Mouse (Mus musculus): ENCODE data around the gene Ksr2.
"Not testable (repeated sequence)": the region's sequence is repeated elsewhere in the genome, so short reads cannot be mapped to it uniquely, and the experiment has no call there.

Ksr2 gene

DNA sequence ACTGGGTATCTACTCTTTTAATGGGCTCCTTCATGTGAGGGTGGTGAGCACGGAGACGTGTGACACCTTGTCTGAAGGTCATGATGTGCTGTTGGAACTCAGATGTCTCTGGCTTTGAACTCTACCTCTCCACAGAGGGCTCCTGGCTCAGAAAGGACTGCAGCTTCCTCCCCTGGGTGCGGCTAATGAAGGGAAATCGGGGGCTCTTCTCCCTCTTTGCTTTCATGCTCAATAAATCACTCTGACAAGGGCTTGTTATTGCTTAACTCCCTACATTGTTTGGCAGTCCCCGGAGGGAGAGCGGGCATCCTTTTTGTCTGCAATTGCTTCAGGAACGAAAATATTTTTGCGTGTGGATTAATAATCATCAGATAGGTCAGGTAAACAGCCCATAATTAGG is 127.9 kb downstream of the Ksr2 start:
- DNase-seq, result no peak

DNA sequence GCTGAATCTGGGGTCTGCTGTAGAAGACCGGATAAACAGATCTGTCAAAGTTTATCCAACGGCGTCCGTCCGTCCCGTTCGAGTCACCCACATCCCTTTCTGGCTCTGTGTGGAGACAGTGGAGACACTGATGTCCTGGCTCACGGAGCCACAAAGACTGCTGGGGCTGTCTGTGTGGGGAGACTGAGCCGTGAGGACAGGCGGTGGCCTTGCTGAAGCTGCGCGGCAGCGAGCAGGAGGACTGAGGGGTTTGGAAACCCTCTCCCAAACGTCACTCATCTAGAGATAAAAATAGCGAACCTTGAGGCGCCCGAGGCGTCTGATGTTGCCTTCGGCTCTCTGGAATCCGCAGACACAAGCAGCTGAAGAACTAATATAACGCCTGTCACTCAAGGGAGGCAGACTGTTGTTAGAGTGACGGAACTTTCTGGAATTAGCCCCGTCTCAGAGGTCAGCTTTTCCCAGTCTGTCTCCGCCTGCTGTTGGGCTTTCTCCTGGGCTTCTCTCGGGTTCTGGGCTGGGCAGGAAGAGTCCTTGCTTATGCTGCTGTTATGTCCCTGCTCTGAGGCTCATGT is 133.0 kb downstream of the Ksr2 start:
- DNase-seq, result no peak

DNA sequence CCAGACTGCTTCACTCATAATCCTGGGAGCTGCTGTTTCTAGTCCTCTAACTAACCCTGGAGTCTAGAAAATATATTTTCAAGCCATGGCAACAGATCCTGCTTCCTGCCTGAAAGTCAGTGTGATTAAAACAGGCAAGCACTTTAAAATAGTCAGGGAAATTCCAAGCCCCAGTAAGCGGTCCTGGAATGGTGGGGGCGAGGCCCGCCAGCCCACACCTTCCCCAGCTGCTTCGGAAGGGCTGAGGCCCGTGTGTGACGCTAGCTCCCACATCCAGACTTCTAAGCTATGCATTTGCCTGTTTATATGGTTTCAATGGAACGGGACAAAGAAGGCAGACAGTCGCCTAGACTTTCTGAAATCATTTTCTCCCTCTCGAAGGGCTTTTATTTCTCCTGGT is 137.2 kb downstream of the Ksr2 start:
- no peak for DNase-seq

DNA sequence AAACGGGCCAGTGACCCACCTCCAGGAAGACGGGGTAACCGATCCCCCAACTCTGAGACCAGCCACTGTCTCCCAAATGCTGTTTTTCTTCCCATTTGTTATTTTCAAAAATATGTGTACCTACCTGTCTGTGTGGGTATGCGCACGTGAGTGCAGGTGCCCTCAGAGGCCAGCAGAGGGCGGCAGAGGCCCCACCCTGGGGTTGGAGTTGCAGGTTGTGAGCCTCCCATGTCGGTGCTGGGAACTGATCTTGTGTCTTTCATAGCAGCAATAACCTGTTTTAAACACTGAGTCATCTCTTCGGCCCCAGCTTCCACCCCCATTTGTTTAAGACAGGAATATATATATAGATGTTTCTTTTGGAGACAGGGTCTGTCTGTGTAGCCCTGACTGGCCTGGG is 138.3 kb downstream of the Ksr2 start:
- DNase-seq, result no peak

DNA sequence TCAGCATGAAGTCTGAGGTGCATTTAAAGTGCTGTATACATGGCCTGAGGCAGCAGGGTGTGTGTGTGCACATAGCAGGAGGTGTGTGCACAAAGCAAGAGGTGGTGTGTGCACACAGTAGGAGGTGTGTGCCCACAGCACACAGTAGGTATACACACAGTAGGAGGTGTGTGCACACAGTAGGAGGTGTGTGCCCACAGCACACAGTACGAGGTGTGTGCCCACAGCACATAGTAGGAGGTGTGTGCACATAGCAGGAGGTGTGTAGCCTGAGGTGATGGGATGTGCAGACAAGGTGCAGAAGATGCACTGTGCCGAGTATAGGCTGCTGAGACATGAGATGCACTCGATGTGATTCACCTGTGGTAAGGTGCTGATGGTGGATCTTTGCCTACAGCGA is 140.7 kb downstream of the Ksr2 start:
- DNase-seq, result no peak

DNA sequence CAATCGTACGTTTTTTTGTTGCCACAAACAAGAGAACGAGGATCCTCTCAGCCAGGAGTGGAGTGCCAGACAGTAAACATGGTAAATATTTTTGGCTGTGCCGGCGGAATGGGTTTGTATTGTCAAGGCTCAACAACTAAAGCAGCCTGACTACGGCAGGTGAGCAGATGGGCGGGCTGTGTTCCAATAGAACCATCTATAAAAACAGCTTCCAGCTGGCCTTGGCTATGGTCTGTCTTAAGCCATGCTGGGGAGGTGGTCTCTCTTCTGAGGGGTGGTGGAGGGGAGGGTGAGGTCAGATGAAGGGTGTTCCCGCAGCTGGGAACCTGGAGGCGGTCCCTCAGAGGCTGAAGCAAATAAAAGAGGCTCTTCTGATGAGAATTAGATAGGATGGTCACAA is 142.8 kb downstream of the Ksr2 start:
- DNase-seq, result peak; percentile 81 to 84

DNA sequence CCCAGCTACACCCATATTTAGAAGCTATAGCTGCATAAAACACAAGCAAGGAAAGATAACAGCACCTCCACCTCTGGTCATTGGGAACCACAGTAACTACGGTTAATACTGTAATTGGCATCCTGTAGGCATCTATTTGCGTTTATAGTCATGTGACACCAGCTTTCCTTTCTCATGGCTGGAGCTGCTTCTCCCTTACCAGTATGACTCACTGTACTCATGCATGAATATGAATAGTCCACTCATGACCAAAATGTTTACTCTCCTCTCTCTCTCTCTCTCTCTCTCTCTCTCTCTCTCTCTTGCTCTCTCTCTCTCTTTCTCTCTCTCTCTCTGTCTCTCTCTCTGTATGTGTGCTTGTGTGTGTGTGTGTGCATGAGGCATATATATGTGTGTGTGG is 147.3 kb downstream of the Ksr2 start:
- no peak for DNase-seq

DNA sequence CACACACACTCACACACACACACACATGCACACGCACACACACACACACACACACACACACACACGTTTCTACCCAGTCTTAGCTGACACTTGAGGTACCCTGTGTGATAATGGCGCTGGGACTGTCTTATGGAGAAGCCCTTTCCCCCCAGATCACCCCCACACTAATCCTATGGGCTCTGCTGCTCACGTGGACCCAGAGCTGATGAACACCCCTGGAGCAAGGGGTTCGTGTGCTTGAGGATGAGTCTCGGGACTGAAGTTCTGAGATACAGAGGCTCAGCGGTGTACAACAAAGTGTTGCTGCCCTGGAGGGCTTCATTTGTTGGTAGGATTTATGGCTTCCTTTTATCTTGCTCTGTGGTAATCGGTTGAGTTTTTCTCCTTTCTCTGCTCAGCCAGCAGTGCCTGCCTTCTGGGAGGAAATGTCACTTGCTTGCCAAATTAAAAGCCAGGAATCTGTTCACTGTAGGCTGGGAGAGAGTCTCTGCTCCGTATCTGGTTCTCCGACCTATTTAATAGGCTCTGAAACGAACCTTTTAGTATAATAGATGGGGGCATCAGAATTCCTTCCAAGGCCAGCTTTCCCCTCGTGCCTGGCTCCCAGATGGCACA is 152.4 kb downstream of the Ksr2 start:
- no peak for DNase-seq

DNA sequence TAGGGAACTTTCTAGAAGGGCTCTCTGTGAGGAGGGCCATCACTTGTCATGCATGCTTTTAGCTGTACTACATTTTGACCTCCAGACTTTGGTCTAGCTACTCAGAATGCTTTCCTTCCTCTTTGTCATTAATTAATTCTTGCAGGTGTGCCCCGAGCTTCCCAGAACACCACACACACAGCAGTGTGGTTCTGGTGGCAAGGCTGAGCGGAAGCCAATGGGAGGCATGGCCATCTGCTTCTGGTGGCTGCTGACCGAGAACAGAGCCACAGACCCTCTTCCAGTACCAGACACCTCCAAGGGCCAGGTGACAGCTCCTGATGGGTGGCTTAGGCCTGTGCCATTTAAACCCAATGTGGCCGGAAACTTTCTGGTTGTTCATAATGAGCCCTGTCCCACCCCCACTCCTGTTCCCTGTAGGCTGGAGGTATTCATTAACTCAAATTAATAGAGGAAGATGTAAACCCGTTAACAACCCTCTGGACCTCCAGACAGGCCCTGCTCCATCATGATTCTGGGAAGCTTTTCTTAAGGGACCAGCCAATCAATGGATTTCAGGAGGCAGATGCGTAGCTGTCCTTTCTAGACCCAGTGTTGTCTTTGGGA is 155.5 kb downstream of the Ksr2 start:
- peak; percentile 82 to 86 for DNase-seq

DNA sequence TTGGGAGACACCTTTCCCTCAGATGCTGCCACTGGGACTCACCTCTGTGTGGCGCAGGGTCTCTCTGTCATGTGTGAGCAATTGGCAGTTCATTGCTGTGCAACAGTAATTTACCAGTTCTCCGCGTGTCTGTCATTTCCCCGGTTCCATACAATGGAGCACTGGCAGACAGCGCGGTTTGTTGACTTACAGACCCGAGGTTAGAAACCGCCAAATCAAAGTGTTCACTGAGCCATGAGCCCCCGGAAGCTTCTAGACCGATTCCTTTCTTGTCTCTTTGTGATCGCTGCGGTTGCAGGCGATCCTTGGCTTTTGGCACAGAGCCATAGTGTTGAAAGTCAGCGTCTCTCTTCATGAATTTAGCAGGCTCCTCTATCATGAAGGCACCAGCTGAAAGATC is 158.6 kb downstream of the Ksr2 start:
- no peak for DNase-seq

DNA sequence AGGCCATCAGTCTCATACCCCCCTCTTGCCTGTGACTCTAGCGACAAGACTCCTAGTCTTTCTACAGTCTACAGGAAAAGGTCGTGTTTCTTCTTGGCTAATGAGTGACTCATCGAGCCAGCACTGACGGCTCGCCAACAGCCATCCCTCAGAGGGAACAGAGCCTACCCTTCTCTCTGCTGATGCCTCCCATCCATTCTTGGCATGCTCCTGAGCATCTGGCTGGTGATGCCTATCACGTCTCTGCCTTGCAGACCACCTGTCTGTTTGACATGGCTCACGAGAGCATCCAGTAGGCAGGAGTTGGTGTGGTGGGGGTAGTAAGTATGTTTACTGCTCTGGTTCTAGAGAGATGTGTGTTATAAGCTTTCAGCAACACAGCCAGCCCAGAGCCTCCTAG is 161.1 kb downstream of the Ksr2 start:
- DNase-seq, result peak in 1 of 2 experiments; percentile 35

DNA sequence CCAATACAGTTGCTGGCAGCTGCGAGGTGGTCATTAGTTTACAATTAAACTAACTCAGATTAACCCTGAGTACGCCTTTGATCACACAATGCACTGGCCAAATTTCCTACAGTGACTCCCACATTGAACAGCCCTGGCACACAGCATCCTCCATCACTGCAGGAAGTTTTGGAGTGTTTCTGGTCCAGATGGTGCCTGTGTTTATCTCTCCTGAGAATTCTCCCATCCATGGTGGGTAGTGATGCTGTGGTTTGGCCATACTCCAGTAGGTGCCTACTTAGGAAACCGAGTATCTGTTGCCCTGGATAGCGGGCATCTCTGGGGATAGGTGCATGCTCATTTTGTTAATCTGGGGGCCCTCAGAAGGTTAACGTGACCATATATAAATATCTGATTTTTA is 163.8 kb downstream of the Ksr2 start:
- DNase-seq, result no peak

DNA sequence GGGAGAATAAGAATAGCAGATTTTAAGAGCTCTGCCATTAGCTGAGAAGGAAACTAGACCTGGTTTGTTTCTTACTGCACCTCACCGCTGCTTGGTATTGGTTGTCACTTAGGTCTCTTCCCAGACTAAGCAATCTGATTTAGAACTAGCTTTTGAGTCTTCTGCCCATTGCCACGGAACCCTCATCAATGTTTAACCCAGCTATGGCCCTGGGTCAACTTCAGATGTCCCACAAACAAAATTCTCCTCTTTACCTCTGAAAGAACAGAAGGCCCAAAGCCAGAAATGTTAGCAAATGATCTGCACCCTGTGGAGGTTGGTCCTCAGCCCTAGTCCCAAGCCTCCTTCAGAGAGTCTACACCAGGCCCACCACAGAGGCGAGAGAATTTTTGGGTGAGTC is 167.9 kb downstream of the Ksr2 start:
- no peak for DNase-seq

DNA sequence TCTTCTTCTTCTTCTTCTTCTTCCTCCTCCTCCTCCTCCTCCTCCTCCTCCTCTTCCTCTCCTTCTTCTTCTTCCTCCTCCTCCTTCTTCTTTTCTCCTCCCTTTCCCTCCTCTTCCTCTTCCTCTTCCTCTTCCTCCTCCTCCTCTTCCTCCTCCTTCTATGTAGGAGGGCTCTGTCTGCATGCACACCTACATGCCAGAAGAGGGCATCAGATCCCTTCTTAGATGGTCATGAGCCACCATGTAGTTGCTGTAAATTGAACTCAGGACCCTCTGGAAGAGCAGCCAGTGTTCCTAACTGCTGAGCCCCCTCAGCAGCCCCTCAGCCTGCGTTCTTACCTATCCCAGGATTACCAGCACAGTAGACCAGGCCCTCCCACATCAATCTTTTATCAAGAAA is 170.6 kb downstream of the Ksr2 start:
- no peak for DNase-seq

DNA sequence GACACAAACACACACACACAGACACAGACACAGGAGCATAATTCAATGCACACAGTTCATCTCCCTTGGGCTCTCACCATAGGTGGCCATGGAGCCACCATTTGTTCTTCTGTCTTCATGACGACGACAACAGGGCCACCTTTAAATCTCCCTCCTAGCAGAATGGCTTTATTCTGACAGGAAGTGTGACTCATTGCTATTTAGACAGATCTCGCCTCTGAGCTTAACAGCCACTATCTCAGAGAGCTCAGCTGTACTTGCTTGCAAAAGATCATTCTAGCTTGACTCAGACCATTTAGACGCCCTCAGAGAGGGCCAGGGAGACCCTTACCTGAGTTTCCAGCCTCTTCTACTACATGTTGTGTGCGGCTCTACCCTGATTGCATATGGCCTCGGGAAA is 175.5 kb downstream of the Ksr2 start:
- DNase-seq, result no peak

DNA sequence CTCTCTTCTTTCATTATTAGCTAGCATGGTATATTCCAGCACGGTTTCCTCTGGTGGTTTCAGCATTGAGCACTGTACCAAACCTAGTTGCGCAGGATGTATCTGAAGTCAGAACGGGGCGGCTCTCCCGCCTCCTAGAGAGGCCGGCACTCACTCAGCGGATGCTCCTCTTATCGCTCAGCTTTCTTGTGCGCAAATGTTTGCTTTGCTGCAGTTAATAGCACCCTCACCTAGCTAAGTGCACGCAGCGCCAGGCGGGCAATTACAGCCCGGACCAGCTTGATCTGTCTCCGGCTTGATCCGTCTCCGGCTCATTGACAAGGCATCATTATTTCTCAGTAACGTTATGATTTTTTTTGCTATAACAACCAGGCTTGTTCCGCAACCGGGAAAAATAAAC is 179.5 kb downstream of the Ksr2 start:
- DNase-seq, result no peak

DNA sequence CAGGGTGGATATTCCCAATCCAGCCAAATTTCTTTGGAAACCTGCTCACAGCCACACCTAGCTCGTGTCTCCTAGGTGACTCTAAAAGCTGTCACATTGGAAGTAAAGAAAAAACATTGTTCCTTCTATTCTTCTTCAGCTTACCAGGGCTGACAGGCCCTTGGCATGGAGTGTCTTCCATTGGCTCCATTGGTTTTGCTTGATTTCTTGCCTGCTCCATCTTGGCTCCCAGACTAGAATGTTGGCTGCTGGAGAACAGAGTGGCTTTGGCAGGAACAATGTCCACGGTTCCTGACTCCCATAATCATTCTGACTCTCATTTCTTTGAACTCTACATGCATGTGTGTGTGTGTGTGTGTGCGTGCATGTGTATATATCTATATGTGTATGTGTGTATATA is 183.0 kb downstream of the Ksr2 start:
- DNase-seq, result no peak

DNA sequence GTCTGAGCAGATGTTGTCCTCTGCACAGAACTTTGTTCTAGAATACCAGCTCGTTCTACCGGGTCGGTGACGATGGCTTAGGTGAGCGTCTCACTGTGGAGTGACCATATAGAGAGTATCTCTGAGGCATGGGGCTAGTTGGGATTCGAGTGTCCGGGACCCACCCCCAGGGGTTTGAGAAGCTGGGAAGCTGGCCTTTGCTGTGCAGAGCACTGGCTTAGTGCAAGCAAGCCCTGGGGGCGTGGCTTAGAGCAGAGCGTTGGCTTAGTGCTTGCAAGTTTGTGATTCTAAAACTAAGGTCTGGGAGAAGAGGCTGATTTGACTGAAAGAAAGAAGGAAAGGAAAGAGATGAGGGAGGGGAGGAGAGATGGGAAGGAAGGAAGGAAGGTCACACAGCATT is 188.2 kb downstream of the Ksr2 start:
- no peak for DNase-seq

DNA sequence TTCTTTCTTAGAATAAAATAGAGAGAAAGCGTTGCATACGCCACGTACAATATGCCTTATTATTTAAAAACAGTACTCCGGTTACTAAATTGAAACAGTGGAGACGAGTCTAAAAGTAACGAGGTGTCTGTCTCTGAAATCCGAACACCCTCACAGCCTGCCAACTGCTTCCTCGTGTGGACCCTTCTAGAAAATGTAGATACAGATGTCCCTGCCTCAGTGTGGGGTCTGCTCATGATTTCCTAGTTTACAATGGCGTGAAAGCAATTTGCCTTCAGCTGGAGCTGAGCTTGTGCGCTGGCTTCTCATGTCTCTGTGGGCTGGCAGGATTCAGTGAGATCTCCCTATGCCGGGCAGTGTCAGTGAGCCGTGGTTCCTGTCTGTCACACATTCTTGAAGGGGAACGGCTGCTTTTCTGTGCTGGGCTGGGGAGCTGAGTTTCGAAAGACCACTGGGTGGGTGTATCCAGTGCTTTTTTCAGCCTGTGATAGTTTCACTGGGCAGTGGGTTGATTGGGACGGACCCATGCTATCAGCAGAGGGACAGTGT is 194.0 kb downstream of the Ksr2 start:
- DNase-seq, result no peak

DNA sequence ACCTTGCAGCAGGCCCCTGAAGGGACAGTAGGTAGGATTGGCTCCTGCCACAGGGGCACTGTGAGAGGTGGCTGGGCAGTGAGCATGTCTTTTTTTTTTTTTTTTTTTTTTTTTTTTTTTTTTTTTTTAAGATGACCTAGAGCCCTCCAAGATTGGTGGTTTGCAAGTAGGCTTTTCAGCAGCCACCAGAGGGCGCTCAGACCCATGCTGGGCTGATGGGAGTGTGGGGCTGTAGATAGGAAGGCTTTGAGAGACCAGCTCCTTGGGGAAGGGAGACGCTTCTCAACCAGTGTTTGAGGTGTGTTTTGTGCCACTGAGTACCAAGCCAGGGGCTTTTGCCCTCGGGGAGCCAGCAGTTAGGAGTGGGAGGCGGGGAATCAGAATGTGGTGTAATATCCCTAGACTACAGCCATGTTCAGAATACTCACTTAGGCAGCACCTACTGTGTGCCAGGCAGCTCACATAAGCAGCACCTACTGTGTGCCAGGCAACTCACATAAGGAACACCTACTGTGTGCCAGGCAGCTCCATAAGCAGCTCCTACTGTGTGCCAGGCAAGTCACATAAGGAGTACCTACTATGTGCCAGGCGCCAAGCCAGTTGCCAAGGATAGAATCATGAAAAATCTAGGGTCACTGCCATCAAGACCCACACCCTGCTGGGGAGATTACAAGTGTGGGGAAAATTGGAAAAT is 200.7 kb downstream of the Ksr2 start:
- peak; percentile 59 to 70 for DNase-seq

DNA sequence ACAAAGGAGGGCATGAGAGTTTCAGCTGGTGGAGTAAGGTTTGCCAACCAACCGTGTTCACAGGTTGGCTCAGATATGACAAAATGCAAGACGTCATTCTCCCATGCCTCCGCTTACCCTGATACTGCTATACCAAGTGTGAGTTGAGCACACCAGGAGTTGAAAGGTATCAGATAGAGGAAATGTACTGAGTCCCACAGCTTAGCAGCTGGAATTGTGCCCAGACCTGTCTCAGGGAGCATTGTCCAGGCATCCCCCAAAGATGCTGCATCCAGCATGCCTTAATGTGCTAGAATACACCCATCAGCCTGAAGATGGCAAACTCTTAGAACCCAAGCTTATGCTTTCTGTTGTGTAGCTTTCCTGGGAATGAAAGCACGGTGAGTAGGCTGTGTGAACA is 206.5 kb downstream of the Ksr2 start:
- no peak for DNase-seq

DNA sequence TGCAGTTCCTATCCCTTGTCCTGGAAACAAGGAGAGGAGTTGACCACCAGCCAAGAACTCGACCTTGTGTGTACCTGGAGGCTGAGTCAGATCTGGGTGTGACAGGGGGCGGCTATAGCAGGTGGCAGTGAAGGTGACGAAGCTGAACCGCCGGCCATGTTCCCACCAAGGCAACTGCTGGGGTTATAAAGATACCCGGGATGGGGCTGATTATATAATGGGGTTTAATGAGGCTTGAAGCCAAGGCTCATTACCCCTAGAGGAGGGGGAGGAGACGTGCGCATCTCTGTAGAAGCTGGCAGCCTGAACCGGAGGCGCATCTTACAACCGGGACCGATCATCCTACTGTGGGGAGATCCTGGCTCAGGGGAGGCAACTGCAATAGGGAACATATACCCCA is 208.4 kb downstream of the Ksr2 start:
- DNase-seq, result peak in 1 of 2 experiments; percentile 19

DNA sequence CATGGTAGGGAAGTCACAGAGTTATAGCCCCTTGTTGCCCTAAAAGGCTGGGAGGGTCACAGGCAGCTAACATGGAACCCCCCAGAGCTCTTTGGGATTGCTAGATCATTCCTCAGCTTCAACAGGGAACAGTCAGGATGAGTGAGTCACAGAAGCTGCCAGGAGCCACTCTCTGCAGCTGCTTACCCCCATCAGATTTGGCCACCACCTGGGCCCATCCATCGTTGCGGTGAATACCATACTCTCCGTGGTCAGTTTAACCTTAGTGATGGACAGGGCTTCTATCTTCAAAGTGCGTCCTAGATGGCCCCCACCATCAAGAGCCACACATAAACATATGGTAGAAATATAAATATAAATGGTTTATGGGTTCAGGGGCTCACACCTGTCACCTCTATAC is 209.4 kb downstream of the Ksr2 start:
- not testable (repeated sequence) for DNase-seq

DNA sequence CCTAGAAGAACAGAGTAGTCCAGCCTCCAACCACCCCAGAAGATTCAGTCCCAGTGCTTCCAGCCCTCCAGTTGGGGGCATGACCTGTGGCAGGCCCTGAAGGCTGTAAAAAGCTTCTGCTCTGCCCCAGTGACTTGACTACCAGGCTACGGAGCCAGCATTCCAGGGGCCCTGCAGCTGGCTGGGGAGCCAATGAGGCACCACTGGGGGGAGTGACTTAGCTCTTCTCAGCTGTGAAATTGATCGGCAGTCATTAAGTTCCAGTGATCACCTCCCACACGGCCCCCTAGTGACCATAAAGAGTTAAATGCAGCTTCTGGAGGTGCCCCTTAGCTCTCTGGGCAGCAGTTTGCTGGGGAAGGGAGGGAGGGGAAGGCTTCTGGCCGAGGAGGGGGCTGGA is 213.1 kb downstream of the Ksr2 start:
- DNase-seq, result no peak

Measured in cerebellum, postnatal 36 days (tissue).